Mouse (Mus musculus): ENCODE measurements around the gene Gpr37.

Gene Gpr37

DNA sequence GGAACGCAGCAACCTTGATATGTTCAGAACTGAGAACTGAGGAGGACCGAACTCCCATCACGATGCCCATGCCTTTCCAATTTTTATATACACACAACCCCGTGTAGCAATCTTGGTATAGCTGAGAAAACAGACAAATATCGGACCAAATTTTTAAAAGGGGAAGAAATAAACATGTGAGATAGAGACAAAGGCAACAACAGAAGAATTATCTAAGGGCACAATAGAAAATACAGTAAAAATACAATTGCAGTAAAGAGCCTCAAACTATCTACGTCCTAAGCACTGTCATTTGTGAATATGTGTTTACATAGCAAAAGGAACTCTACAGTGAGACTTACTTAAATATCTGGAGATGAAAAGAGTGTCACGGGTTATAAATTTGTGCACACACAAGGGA is at the start of gene Gpr37:
Gene Gpr37 (minus strand): TSS at position 101 of the 400 bp plus-strand sequence.
- no peak for DNase-seq (ENCODE audit: low spot score in 2 of 2)

DNA sequence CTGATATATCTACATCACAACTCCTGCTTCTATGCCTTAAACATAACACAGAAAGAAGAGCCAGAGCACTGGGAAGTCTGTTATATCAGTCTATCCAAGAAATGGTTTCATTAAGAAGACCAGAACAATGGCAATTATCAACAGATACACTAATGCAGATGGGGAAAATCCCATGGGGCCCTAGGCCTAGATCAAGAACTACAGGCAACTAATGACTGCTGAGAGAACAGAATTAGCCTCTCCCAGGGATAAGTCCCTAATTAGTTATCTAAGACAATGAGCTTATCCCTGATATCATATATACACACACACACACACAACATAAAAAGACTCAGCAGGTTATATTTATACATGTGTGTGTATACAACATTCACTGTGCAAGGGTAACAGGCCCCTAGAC is 46.0 kb upstream of the Gpr37 start:
- DNase-seq (ENCODE audit: low spot score in 2 of 2) = no peak

DNA sequence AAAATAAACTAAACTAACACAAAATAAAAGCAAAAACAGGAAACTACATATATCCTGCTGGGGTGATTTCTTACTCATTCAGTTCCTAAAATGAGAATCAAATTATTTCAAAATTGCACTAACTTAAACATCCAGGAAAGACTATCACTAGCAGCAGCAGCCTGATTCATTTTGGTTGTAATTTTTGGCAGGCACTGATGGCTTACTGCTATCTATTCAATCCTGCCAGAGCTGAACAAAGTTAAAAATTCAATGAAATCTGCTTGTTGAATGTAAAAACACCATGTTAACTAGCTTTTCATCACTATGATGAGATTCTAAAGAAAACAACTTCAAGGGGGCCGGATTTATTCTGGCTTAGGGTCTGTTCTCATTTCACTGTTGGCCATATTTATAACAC is 36.0 kb upstream of the Gpr37 start:
- DNase-seq (ENCODE audit: low spot score in 2 of 2) = no peak

DNA sequence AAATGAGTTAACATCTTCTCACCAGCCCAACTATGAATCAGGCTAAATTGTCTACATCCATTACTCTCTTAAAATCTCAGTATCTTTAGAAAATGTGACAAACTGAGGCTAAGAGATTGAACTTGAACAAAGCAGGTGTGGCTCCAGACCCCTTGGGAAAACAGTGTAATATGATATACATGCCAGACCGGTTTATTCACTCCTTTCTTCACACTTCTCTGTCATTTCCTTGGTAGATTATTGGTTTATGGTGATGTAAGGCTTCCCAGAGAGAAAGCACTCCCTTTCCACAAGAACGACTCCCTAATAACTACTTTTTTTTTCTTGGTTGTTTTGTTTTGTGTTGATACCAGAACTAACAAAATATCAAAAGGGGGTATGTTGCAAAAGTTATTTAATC is 20.1 kb upstream of the Gpr37 start:
- no peak for DNase-seq (ENCODE audit: low spot score in 2 of 2)

DNA sequence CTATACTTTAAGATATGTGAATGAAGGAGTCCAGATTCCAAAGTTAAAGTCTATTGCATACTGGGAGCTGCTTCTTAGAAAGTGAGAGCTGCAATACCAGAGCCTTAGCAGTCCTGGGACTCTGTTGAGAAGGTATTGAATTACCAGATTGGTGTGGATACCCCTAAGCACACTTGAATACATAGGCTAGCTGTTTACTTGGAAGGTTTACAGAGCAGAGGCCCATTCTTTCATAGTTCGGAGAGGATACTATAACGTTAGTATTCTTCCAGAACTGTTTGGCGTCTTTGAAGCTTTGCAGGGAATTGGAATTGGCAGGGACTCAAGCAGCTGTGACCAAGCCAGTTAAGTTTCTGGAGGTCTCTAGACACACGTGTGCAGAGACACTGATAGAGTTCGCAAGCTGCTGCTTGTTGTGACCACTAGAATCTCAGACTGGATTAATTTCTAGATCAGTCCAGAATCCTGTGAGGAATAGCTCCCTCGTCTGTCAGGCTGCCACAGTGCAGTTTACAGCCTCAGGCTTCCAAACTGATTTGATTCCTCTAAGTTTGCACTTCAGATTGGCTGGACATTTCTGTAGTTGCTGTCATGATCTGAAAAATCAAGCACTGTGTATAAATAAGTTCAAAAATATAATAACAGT is 18.8 kb upstream of the Gpr37 start:
- peak in 1 of 2 experiments; percentile 27 for DNase-seq (ENCODE audit: low spot score in 2 of 2)

DNA sequence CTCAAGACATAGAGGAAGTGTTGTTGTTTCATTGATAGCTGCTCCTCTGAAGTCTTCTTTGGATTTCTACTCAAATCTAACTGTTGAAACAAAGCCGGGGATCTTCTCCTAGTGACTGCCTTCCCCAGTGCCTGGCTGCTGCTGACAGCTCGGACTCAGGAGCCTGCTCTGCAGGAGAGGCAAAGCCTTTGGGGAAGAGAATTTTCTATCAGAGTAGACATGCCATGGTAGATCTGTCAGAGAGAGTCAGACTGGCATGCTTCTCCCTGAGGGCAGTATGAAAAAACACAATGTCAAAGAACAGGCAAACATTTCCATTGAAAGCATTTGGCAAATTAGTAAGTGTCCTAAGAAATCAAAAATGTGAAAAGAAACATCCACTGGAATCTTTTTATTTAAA is 9.4 kb upstream of the Gpr37 start:
- DNase-seq (ENCODE audit: low spot score in 2 of 2) = no peak

DNA sequence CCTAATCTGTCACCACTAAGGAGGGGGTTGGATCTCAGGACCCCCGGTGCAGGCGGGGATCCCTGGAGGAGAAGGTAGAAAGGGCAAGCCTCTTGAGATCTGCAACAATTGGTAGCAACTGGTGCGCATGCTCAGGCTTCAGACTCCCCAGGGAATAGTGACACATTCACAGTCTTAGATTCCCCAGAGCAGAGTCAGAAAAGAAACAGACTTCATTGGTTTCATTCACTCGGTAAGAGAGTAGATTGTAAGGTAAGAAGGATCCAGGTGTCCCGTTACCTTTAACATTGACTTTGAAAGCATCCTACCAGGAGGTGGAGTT is 284 bp downstream of the Gpr37 start:
- no peak for DNase-seq (ENCODE audit: low spot score in 2 of 2)

DNA sequence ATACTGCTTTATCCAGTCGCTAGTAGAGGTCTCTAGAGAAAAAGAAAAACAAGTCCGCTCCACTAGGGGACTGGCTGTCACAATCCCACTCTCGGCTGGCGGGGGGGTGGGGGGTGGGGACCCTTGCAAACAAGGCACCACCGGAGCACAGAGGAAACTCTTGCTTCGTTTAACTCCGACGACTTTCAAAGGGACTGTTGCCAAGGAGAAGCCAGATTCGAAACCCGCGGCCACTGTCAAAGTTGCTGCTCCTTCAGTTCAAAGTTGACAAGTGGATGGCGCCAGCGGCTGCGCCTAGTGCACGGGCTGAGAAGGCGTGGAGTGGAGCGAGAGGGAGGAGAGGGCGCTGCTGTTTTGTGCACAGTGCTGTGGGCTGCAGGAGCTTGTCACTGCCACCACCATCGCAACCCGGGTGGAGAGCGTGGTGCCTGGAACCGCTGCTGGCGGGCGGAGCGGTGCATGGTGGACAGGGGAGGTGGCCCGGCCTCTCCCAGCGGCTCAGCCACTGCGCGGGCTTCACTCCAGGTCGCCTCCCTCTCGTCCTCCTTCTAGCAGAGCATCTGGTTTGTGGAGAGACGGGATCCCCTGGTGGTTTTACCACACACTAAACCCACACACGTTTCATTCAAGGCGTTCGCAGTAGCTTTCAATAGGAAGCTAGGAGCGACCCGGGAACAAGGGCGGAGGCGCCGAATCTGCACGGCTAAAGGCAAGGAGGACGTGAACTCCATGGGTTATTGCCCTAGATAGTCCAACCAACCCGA is 827 bp downstream of the Gpr37 start:
- peak in 1 of 2 experiments; percentile 10 for DNase-seq (ENCODE audit: low spot score in 2 of 2)

DNA sequence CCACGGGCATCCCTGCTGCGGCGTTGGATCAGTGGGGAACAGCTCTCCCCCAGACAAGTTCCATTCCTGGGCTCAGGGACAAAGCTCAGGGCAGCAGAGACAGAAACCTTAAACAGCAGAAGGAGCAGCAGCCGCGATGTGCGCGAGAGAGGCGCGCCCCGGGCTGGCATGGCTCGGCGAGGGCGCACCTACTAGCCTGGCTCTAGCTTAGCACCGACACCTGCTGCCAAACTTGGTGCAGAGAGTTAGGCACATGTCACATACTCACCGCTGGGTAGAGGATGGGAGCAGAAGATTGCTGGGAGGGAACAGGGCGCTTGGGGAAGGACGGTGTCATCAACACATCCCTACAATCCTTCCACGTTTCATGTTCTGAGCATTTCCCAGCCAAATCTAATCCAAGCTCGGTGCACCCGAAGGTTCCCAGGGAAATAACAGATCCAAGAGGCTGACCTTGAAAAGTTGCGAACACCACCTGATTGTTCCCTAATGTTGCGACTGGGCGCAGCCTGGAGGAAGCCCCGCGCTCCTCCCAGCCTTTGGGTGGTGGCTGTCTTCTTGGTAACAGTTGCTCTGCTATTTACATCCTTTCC is 1.5 kb downstream of the Gpr37 start:
- DNase-seq (ENCODE audit: low spot score in 2 of 2) = no peak

DNA sequence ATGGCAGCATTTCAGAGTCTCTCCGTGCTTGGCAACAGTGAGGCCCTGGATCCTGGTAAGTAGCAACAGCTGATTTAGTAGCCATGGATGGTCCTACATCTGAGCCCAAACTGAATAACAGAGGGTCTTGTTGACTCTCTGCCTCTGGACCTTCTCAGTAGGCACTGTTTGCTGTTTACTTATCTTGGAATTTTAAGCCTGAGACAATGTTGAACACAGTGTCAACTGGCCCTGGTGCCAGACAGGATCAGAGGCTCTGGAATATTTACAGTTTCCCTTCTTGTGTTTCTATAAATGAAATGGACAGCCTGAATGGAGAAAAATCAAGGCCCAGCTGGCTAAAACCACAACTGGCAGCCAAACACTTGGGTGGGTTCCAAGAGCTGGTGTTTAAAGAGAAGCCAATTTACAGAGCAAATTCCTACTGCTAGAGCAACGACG is 3.7 kb downstream of the Gpr37 start:
- no peak for DNase-seq (ENCODE audit: low spot score in 2 of 2)

DNA sequence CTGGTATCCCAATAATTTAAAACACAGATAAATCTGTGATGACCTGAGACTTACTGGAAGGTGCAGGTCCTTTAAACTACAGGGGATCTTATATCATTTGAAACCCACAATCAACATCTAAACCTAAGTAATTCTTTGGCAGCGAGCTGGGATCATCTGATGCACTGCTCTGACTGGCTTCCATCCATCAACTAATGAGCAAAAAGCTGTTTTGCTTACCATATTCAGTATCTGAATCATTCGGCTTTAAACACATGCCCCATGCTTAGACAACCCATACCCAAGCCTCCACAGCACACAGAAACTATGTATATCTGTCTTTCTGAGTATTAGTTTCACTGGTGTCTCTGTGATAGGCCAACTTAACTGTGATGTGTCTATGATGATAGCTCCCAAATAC is 6.1 kb downstream of the Gpr37 start:
- no peak for DNase-seq (ENCODE audit: low spot score in 2 of 2)

DNA sequence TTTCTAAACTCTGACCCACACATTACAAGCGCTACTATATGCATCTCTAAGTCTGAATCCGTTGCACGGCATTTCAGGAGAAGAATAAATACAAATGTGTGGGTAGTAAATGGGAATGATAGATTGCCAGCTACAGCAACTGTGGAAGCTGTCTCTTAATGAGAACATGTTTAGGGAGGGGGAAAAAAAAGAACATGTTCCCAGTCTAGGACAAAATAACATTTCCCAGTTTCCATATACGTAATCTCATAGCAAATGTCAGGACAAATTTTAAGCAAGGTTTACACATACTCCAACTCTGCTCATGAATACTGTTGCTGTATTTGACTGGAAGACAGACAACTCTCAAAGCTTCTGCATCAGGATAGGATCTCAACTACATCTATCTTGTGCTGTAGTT is 15.4 kb downstream of the Gpr37 start:
- no peak for DNase-seq (ENCODE audit: low spot score in 2 of 2)

DNA sequence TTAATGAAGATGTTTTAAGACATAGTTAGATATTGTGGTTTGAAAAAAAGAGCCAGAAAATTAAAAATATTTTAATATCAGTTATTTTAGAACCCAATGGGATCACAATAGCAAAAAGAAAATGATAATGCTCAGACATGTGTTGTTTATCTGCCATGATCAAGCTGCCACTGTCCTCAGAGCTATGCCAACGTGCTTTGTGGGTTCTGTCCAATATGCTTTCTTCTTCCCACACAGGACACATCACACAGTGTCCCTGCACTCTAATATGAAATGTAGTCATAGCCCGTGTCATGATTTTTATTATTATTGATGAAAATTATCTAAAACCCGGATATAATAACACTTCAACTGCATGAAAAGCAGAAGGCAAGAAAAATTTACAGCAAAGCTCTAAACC is 16.7 kb downstream of the Gpr37 start:
- DNase-seq (ENCODE audit: low spot score in 2 of 2) = no peak

DNA sequence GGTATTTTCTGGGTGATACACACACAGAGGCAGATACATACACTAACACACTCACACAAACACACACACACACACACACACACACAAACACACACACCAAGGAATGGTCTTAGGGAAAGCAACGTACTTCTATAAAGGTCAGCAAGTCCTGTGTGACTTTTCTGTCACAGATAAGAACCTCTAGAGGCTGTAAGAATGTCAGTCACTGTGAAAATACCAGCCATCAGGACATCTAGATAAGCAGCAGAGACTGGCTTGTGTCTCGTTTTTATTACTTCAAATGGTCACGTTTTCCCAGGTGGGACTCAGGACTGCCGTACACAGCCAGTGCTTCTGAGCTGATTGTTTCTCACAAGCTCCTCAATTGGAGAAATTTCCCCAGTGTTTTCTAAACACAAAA is 20.4 kb downstream of the Gpr37 start:
- DNase-seq (ENCODE audit: low spot score in 2 of 2) = no peak

DNA sequence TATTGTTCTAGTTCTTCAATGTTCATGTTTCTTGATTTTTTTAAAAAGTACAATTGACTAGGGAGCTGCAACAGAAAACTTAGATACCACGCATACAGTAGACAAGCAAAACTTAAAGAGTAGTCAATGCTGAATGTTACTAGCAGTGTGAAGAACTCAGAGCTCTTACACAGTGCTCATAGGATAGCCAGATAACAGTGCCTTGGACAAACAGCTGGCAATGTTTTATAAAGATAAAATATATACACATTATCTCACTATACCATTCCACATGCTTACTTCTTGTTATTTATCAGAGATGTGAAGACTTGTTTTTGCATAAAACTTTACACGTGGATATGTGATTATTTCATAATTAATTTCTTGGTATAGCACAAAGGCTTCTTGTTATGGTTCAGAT is 26.6 kb downstream of the Gpr37 start:
- no peak for DNase-seq (ENCODE audit: low spot score in 2 of 2)

DNA sequence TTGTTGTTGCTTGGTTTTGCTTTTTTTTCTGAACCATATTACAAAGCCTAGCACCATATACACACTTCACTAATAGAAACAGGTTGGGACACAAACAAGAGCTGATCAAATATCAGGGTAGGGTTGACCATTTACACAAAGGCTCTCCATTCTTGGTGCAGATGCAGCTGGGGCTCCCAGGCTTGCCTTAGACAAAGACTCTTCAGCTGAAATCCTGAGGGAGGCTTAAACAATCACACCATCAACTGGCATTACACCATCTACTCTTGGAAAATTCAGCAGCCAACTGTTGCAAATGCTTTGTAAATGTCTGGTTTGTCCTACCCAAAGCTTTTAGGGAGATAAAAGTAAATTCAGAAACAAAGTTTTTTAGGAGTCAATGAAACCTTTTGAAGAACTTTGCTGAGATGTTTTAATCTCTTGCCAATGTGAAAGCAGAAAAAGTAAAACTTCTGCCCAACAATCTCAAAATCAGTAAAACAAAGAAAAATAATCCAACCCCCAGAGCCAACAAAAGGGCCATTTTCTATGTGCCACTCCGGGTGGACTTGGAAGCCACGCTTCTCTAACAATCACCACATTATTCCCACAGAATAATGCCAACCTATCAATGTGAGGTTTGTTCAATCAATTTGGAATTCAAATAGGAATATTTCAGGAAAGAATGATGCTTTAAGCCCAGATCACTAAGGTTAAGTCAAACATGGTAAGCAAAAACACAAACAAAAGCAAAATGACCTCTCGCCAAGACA is 30.4 kb downstream of the Gpr37 start:
- no peak for DNase-seq (ENCODE audit: low spot score in 2 of 2)

Measured in urinary bladder, postnatal 36 days (tissue).